Mouse (Mus musculus) liver, embryonic 13.5 days (tissue): ENCODE results near the gene Ntng2. TPM values are rescaled to one million over a fixed set of nuclear protein-coding genes. Genes with fewer than 3 reads are reported as not detected.

Source experiments
- ATAC-seq: fragments of 200-750 bp; cut with Nextera tagmentation; 2 replicates; pipeline ENCODE4 v1.8.0; 2017; ENCODE audit warnings: low read depth, mild to moderate bottlenecking, moderate number of reproducible peaks, moderate library complexity
- DNase-seq: peaks from one replicate; pipeline ENCODE4 v3.0.0; 2022
- H3K27ac ChIP-seq: fragments of 300-500 bp; sonication (generic); 2 replicates; pipeline ENCODE4 v1.5.1; 2015; ENCODE audit warnings: moderate library complexity, mild to moderate bottlenecking, inconsistent platforms
- H3K27me3 ChIP-seq: fragments of 300-500 bp; sonication (generic); 2 replicates; pipeline ENCODE4 v1.6.1; 2015; ENCODE audit warnings: mild to moderate bottlenecking, inconsistent platforms
- H3K36me3 ChIP-seq: fragments of 300-500 bp; sonication (generic); 2 replicates; pipeline ENCODE4 v1.6.1; 2015; ENCODE audit warnings: mild to moderate bottlenecking, inconsistent platforms
- H3K4me1 ChIP-seq: fragments of 300-500 bp; sonication (generic); replicated peaks from 2 replicates; pipeline ENCODE4 v1.6.1; 2015; ENCODE audit warnings: inconsistent platforms
- H3K4me2 ChIP-seq: fragments of 300-500 bp; sonication (generic); 2 replicates; pipeline ENCODE4 v1.6.1; 2015; ENCODE audit warnings: inconsistent platforms, mild to moderate bottlenecking, moderate library complexity
- H3K4me3 ChIP-seq: fragments of 300-500 bp; sonication (generic); replicated peaks from 2 replicates; pipeline ENCODE4 v1.5.1; 2015; ENCODE audit warnings: mild to moderate bottlenecking, inconsistent platforms
- H3K9ac ChIP-seq: fragments of 300-500 bp; sonication (generic); 2 replicates; pipeline ENCODE4 v1.6.1; 2015; ENCODE audit warnings: mild to moderate bottlenecking, inconsistent platforms
- H3K9me3 ChIP-seq: fragments of 300-500 bp; sonication (generic); replicated peaks from 2 replicates; pipeline ENCODE4 v1.6.1; 2016; ENCODE audit warnings: inconsistent platforms
- WGBS: fragments of 180-500 bp; shearing (Covaris S2); methylation state at CpG from one replicate; pipeline ENCODE4 v1.1.7; 2015; ENCODE audit not compliant: insufficient replicate concordance; 5-methylcytosine and 5-hydroxymethylcytosine counted together
- polyA plus RNA-seq: library from polyadenylated mRNA; unstranded; fragments of >200 nt; fragmentation: Nextera tagmentation; extraction: Ambion mirVana; gene quantifications from 2 replicates; pipeline ENCODE4 v1.2.1, GENCODE M21; 2015

Gene Ntng2
- polyA plus RNA-seq: 0.14 TPM in 1 of 2 replicates, not detected in the other

DNA sequence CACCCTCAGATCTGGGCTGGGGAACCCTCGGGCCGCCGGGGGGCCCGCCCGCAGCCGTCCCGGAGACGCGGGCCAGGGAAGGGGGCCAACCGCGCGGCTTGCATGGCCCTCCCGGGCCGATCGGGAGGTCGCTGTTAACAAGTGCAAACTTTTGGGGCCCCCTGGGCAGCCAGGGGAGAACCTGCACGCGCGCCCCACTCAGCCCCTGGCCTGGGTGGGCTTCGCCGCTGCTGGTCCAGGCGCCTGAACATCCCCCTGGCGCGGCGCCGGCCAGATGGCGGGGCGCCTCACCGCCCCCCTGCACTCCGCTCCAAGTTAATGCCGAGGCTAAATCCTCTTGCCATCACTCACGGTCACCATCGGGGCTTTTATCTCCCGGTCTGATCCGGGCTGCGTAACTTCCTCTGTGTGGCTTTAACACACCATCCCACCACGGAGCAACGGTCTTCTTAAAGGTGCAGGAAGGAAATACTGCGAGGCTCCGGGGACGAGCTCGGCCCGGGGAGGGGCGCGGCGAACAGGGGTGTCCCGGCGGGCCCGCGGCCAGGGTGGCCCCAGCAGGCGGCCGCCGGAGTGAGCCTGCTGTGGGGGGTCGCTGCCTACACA, at the start of gene Ntng2:
TSS of gene Ntng2 (minus strand) at position 407 of the 606 bp plus-strand sequence.
- no peaks in the 10 kb centered on the region for H3K9me3 ChIP-seq
- H3K27me3 ChIP-seq: peaks cover 93% of the 10 kb centered on the region
- H3K9ac ChIP-seq: no peak within 1 kb of the TSS
- WGBS: under 1% methylated on average over 54 of the region's 54 CpGs
- no peak within 1 kb of the TSS for H3K27ac ChIP-seq
- H3K4me2 ChIP-seq: peak within 1 kb of the TSS; percentile 73
- H3K36me3 ChIP-seq: no peaks in the 10 kb centered on the region
- peaks cover 22% of the 10 kb centered on the region for H3K4me1 ChIP-seq
- ATAC-seq (no peak), DNase-seq (no peak)
- H3K4me3 ChIP-seq: peak within 1 kb of the TSS; percentile 58

DNA sequence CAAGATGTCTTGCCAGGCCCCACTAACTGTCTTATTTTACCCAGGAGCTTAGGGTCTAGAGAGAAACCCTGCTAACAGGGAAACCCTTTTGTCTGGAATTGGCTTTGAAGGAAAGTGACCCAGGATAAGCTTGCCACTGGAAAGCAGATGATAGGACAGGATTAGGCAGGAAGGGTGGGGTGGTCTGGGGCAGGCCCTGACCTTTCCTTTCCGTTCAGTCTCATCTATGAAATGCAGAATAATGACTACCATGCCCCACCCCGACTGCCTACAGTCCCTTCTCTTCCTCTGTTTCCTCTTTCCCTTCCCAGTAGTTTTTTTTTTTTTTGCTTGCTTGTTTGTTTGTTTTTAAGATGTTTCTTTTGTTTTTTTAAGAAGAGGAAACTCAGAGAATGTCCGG, 42.8 kb upstream of the Ntng2 start:
- WGBS: 32% methylated on average over 3 of the region's 3 CpGs
- H3K27ac ChIP-seq: no peak overlapping the region
- 0 out of 2 replicates have a peak, but pooled peaks cover 3% of the 10 kb centered on the region for H3K9me3 ChIP-seq
- no peak overlapping the region for H3K4me3 ChIP-seq
- H3K4me1 ChIP-seq: no peaks in the 10 kb centered on the region
- no peaks in the 10 kb centered on the region for H3K27me3 ChIP-seq
- DNase-seq (no peak), ATAC-seq (no peak)
- no peak overlapping the region for H3K9ac ChIP-seq
- H3K4me2 ChIP-seq: no peak overlapping the region
- no peaks in the 10 kb centered on the region for H3K36me3 ChIP-seq

DNA sequence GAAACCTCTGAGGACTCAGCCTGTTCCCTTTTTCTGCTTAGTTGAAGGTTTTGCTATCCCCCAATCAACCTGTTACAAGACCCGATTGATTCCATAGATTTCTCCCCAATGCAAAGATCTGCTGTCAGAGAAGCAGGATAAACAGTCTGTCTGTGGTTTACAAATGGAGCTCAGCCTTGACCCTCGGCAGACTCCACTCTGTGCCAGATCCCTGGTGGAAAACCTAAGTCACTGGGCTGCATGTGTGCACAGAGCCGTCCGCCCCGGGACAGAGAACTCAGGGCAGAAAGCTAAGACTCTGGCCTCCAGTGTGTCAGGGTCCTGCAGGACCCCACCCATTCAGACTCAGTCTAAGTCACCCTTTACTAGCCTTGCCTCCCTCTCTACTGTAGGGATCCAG, 34.8 kb upstream of the Ntng2 start:
- Histone ChIP-seq H3K4me2 (no peak overlapping the region), H3K36me3 (no peaks in the 10 kb centered on the region), H3K27me3 (no peaks in the 10 kb centered on the region), H3K4me3 (no peak overlapping the region), H3K27ac (no peak overlapping the region), H3K9ac (no peak overlapping the region), H3K4me1 (no peaks in the 10 kb centered on the region), H3K9me3 (no peaks in the 10 kb centered on the region)
- ATAC-seq (no peak), DNase-seq (no peak)
- WGBS: 64% methylated on average over 5 of the region's 5 CpGs

DNA sequence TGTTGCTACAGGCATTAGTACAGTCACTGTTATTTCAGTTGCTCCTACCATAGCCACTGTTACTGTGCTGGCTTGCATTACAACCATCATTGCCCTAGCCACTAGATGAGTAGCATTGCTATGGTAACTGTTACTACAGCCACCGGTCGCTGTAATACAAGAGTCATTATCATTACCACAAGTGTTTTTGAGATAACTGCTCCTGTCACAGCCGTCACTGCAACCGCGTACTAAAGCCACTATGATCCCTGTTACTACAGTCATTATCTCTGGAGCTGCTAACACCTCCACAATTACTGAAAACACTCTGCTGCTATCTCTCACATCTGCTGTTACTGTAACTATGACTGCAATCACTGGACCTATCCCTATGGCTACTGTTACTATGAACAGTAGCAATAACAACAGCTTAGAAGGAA, 24.9 kb upstream of the Ntng2 start:
- Histone ChIP-seq H3K4me3 (no peak overlapping the region), H3K27ac (no peak overlapping the region), H3K4me2 (no peak overlapping the region), H3K9me3 (no peaks in the 10 kb centered on the region), H3K9ac (no peak overlapping the region), H3K27me3 (no peaks in the 10 kb centered on the region), H3K4me1 (no peaks in the 10 kb centered on the region), H3K36me3 (no peaks in the 10 kb centered on the region)
- 17% methylated on average over 5 of the region's 5 CpGs for WGBS
- DNase-seq: no peak
- ATAC-seq: no peak

DNA sequence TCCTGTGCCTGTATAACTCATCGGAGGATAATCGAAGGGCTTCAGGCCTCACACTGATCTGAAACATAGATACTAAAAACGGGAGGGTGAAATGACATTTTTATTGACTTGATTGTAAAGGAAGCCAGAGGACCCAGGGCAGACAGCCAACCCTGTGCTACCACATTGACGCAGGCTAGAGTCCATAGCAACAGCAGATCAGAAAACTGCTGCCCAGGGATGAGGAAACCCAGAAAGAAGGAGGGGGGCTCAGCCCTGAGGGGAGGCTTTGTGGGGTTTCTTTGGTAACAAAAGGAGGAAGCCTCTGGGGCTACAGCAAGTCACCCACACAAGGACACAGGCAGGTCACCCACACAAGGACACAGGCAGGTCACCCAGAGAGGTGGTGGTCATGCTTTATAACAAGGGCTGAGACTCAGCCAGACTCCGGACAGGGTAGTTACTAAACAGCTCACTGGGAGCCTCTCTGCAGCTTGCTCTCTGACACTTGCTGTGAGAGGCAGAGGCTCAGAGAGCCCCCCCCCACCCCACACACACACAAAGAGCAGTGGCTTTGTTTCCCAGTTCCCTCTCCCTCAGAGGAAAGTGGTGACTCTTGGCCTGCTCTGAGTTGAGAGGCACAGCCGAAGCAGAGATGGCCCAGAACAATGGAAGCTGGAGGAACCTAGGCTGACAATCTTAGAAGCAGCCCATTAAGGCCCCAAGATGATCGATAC, 19.2 kb upstream of the Ntng2 start:
- no peak overlapping the region for H3K4me2 ChIP-seq
- no peak for ATAC-seq
- 0 out of 2 replicates have a peak, but pooled peaks cover 2% of the 10 kb centered on the region for H3K27me3 ChIP-seq
- no peak overlapping the region for H3K27ac ChIP-seq
- no peaks in the 10 kb centered on the region for H3K4me1 ChIP-seq
- WGBS: 55% methylated on average over 7 of the region's 7 CpGs
- H3K4me3 ChIP-seq: no peak overlapping the region
- DNase-seq: no peak
- no peaks in the 10 kb centered on the region for H3K9me3 ChIP-seq
- no peaks in the 10 kb centered on the region for H3K36me3 ChIP-seq
- no peak overlapping the region for H3K9ac ChIP-seq

DNA sequence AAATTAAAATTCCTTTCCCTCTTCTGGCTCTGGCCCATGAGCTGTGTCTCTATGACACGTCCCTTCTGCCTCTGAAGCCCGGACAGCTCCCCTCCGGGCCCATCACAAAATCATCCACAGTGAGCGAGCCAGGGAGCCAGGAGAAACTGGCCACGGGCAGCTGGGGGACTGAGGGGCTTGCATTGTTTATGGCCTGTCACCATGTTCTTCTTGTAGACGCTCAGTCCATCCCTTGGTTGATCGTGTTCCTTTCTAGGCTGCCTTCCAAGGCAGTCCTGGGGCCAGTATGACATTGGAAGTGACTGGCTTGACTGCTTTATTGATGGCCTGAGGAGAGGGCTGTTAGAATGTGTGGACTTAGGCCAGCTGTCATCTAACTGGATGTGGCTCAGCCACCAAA, 18.3 kb upstream of the Ntng2 start:
- DNase-seq: no peak
- H3K27me3 ChIP-seq: 0 out of 2 replicates have a peak, but pooled peaks cover 2% of the 10 kb centered on the region
- H3K4me3 ChIP-seq: no peak overlapping the region
- no peak overlapping the region for H3K27ac ChIP-seq
- H3K4me2 ChIP-seq: no peak overlapping the region
- no peaks in the 10 kb centered on the region for H3K4me1 ChIP-seq
- no peak overlapping the region for H3K9ac ChIP-seq
- no peak for ATAC-seq
- H3K36me3 ChIP-seq: no peaks in the 10 kb centered on the region
- H3K9me3 ChIP-seq: no peaks in the 10 kb centered on the region
- 54% methylated on average over 7 of the region's 7 CpGs for WGBS

DNA sequence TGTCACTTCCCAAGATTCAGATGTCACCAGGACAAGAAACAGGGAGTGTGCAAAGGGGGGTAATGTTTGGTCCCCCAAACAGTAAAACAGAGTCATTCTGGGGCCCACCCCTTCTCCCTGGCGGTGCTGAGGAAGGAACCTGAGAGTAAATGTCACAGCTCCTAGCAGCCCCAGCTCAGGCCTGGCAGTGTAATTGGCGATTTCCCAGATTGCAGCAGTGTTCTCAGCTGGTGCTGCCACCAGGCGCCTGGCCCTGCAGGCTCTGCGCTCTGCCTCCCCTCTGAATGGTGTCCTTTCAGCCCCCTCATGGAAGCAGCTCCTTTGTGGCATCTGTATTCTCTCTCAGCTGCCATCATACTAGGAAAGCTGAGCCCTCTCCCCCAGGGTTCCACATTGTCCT, 14.0 kb upstream of the Ntng2 start:
- ATAC-seq: no peak

DNA sequence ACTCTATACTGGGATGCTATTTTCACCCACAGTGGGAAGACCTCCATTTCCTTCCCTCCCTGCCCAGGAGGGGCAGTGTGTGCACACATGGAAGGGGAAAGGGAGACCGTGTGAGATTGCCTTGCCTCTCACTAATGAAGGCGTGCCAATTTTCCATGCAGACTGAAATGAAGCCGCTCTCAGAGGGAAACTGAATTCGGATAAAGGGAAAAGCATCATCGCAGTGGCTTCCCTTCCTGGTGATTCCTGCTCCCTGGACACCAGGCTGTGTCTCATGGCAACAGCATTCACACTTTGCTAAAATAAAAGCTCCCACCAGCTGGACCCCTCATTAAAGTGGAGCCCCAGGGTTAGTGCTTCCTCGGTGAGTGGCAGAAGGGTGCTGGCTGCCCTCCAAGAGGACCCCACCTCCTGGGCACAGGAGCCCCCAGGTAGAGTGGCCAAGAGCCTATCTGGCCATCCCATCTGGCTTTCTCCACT, 9.7 kb upstream of the Ntng2 start:
- Histone ChIP-seq H3K27ac (no peak overlapping the region), H3K27me3 (peaks cover 26% of the 10 kb centered on the region), H3K36me3 (no peaks in the 10 kb centered on the region), H3K4me3 (no peak overlapping the region), H3K4me2 (no peak overlapping the region), H3K9me3 (no peaks in the 10 kb centered on the region), H3K4me1 (no peaks in the 10 kb centered on the region), H3K9ac (no peak overlapping the region)
- WGBS: 64% methylated on average over 6 of the region's 6 CpGs
- DNase-seq (no peak), ATAC-seq (no peak)

More for the DNA sequence above, 14.0 kb upstream of the Ntng2 start:
- DNase-seq: no peak
- Histone ChIP-seq H3K9me3 (no peaks in the 10 kb centered on the region), H3K4me2 (no peak overlapping the region), H3K4me3 (no peak overlapping the region), H3K4me1 (no peaks in the 10 kb centered on the region), H3K36me3 (no peaks in the 10 kb centered on the region), H3K9ac (no peak overlapping the region), H3K27me3 (0 out of 2 replicates have a peak, but pooled peaks cover 15% of the 10 kb centered on the region), H3K27ac (no peak overlapping the region)
- 57% methylated on average over 4 of the region's 4 CpGs for WGBS

DNA sequence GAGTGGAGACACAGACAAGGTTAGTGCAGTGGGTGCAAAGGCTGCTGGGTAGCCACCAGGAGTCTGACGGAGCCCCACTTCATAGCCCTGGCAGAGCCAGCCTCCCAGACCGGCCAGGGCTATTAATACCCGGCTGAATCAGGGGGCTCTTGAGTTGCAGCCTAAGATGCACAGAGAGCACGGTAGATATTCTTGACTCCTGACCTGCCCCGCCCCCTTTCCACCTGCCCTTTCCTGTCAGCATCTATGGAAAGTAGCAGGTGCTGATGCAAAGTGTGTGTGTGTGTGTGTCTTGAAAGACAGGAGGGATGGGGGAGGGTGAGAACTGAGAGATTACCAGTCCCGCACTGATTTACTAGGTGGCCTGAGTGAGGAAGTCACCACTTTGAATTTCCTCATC, 8.3 kb upstream of the Ntng2 start:
- Histone ChIP-seq H3K4me2 (no peak overlapping the region), H3K9me3 (no peaks in the 10 kb centered on the region), H3K4me3 (no peak overlapping the region), H3K27ac (no peak overlapping the region), H3K27me3 (peaks cover 33% of the 10 kb centered on the region), H3K36me3 (no peaks in the 10 kb centered on the region), H3K4me1 (no peaks in the 10 kb centered on the region), H3K9ac (no peak overlapping the region)
- DNase-seq (no peak), ATAC-seq (no peak)
- whole genome bisulfite sequencing: 53% methylated on average over 6 of the region's 6 CpGs

DNA sequence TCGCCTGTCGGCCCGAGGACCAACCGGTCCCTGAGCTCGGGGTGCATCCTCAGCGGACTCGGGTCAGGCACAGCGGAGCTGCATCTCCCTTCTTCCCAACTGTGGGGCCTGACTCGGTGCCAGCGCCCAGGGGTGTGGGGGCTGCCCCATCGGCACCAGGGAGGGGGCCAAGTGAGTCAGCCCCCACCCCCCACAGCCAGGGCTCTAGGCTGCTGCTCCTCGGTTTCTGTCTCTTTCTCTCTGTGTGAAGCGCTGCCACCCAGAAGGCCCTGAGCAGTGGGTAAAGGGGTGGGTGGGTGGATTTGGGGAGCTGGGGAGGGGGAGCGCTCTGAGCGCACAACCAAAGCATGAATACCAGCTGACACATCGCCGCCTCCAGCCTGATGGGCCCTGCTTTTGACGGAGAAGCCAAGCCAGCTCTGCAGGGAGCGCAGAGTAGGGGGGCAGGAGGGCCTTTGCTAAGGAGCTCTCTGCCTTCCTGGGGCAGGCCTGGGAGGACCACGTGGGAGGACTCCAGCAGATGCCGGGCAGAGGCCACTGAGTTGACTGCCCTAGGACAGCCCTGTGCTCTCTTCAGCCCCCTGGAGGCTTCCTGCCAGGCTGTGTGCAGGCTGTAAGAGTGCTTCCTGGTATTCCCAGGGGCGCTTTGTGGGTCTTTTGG, 530 bp upstream of the Ntng2 start:
- no peaks in the 10 kb centered on the region for H3K9me3 ChIP-seq
- no peaks in the 10 kb centered on the region for H3K36me3 ChIP-seq
- H3K4me3 ChIP-seq: peak overlapping the region; percentile 58
- no peak overlapping the region for H3K27ac ChIP-seq
- H3K27me3 ChIP-seq: peaks cover 91% of the 10 kb centered on the region
- H3K4me2 ChIP-seq: peak overlapping the region; percentile 73
- 1% methylated on average over 22 of the region's 22 CpGs for WGBS
- H3K4me1 ChIP-seq: peaks cover 22% of the 10 kb centered on the region
- no peak for ATAC-seq
- no peak for DNase-seq
- H3K9ac ChIP-seq: no peak overlapping the region

DNA sequence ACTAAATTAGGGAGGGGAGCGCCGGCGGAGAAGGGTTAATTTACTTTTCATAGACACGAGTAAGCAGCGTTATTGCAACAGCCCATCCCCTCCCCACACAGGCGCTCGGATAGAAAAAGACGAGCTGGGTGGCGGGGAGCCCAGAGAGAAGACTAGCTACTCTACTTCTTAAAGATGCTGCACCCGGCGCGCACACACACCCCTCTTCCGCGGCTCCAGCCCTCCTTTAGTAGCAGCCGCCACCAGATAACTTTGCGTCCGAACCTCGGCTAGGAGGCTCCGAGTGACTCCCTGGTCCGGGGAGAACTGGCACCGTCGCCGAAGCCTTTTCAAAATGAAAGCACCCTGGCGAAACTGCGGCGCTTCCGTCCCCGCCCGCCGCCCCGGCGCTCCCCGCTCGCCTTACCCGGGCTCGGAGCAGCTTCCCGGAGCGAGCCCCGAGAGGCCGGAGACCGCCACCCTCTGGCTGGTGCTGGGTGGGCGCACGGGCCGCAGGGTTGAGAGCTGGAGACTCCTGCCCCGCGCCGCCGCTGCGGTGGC, 676 bp downstream of the Ntng2 start:
- peaks cover 22% of the 10 kb centered on the region for H3K4me1 ChIP-seq
- H3K9ac ChIP-seq: no peak overlapping the region
- DNase-seq: no peak
- peak overlapping the region; percentile 73 for H3K4me2 ChIP-seq
- H3K36me3 ChIP-seq: no peaks in the 10 kb centered on the region
- no peak for ATAC-seq
- peaks cover 97% of the 10 kb centered on the region for H3K27me3 ChIP-seq
- WGBS: under 1% methylated on average over 49 of the region's 49 CpGs
- H3K4me3 ChIP-seq: peak overlapping the region; percentile 58
- H3K9me3 ChIP-seq: no peaks in the 10 kb centered on the region
- H3K27ac ChIP-seq: no peak overlapping the region
